In genomic region chr11:34881528-34881927, GRCm38 (mm10) we compare ENCODE assay signal across 8 mouse cellular contexts. TPM values are rescaled to one million over a fixed set of nuclear protein-coding genes. Genes with fewer than 3 reads are reported as not detected.
DNase-seq lines count a peak whose midpoint lies in the region; ATAC-seq and TF ChIP-seq lines count a peak whose summit lies in the region.

No protein-coding gene starts in this region.

- H3K27ac ChIP-seq in embryonic facial prominence, embryonic 11.5 days (replicated peaks; ENCODE audit: low read depth, low read length): no peak overlapping the region
- H3K27ac ChIP-seq in embryonic facial prominence, embryonic 10.5 days (replicated peaks): no peak overlapping the region
- H3K27ac ChIP-seq in liver, embryonic 14.5 days: no peak overlapping the region
- H3K27ac ChIP-seq in liver, embryonic 11.5 days (ENCODE audit: low read depth, low read length): no peak overlapping the region
- no peak overlapping the region for H3K27ac ChIP-seq in forebrain, postnatal 0 days (ENCODE audit: low read depth, low read length)
- H3K27ac ChIP-seq in midbrain, embryonic 15.5 days: no peak overlapping the region

- no peaks in the 10 kb centered on the region for H3K9me3 ChIP-seq in embryonic facial prominence, embryonic 11.5 days (replicated peaks; ENCODE audit: control insufficient read depth, low read length)
- H3K9me3 ChIP-seq in embryonic facial prominence, embryonic 10.5 days: no peaks in the 10 kb centered on the region
- no peaks in the 10 kb centered on the region for H3K9me3 ChIP-seq in liver, embryonic 14.5 days (ENCODE audit: control insufficient read depth, low read length)
- H3K9me3 ChIP-seq in liver, embryonic 11.5 days (ENCODE audit: control insufficient read depth, low read length): no peaks in the 10 kb centered on the region
- no peaks in the 10 kb centered on the region for H3K9me3 ChIP-seq in forebrain, postnatal 0 days (ENCODE audit: low read length)
- H3K9me3 ChIP-seq in midbrain, embryonic 15.5 days: no peaks in the 10 kb centered on the region

- no peak overlapping the region for H3K4me2 ChIP-seq in embryonic facial prominence, embryonic 11.5 days (ENCODE audit: low read depth, low read length)
- H3K4me2 ChIP-seq in liver, embryonic 14.5 days (ENCODE audit: low read depth): no peak overlapping the region
- H3K4me2 ChIP-seq in liver, embryonic 11.5 days: no peak overlapping the region
- H3K4me2 ChIP-seq in forebrain, postnatal 0 days (ENCODE audit: low read depth): no peak overlapping the region
- no peak overlapping the region for H3K4me2 ChIP-seq in midbrain, embryonic 15.5 days

- peak; percentile 66 for DNase-seq in embryonic facial prominence, embryonic 11.5 days (ENCODE audit: low spot score)
- no peak for DNase-seq in embryonic facial prominence, embryonic 10.5 days (ENCODE audit: low spot score)
- no peak for DNase-seq in liver, embryonic 14.5 days (ENCODE audit: low read depth in 3 of 3, low spot score in 3 of 3)
- no peak for DNase-seq in liver, embryonic 11.5 days (ENCODE audit: low spot score)
- peak; percentile 82 for DNase-seq in forebrain, postnatal 0 days
- no peak for DNase-seq in urinary bladder, postnatal 4 days (ENCODE audit: low spot score in 2 of 2)
- DNase-seq in spleen, postnatal 14 days (ENCODE audit: low spot score in 2 of 2): no peak

- no peaks in the 10 kb centered on the region for H3K27me3 ChIP-seq in embryonic facial prominence, embryonic 11.5 days (ENCODE audit: control insufficient read depth, insufficient read depth, low read length)
- 0 out of 2 replicates have a peak, but pooled peaks cover 12% of the 10 kb centered on the region for H3K27me3 ChIP-seq in embryonic facial prominence, embryonic 10.5 days (replicated peaks; ENCODE audit: low read depth, poor library complexity, severe bottlenecking)
- H3K27me3 ChIP-seq in liver, embryonic 14.5 days (ENCODE audit: control insufficient read depth, insufficient read depth, low read length): no peaks in the 10 kb centered on the region
- no peaks in the 10 kb centered on the region for H3K27me3 ChIP-seq in liver, embryonic 11.5 days (replicated peaks; ENCODE audit: control insufficient read depth, insufficient read depth, low read length)
- no peaks in the 10 kb centered on the region for H3K27me3 ChIP-seq in forebrain, postnatal 0 days (ENCODE audit: insufficient read depth, low read length)
- no peaks in the 10 kb centered on the region for H3K27me3 ChIP-seq in midbrain, embryonic 15.5 days (replicated peaks)

- H3K4me3 ChIP-seq in embryonic facial prominence, embryonic 11.5 days (ENCODE audit: low read depth, low read length): no peak overlapping the region
- no peak overlapping the region for H3K4me3 ChIP-seq in embryonic facial prominence, embryonic 10.5 days
- H3K4me3 ChIP-seq in liver, embryonic 14.5 days (ENCODE audit: insufficient read depth in 1 of 2, low read depth in 2 of 2, low read length in 2 of 2): no peak overlapping the region
- no peak overlapping the region for H3K4me3 ChIP-seq in liver, embryonic 11.5 days (ENCODE audit: low read depth, low read length)
- H3K4me3 ChIP-seq in forebrain, postnatal 0 days (ENCODE audit: low read depth, low read length): no peak overlapping the region
- no peak overlapping the region for H3K4me3 ChIP-seq in midbrain, embryonic 15.5 days

- TF ChIP-seq EP300 in liver, embryonic 14.5 days (IDR thresholded peaks at IDR 0.05; ENCODE audit: low read depth): no peak

- no peak; the same call in 1 of the 2 replicates for ATAC-seq in embryonic facial prominence, embryonic 11.5 days (replicated peaks; ENCODE audit: insufficient number of reproducible peaks, low FRiP score, low TSS enrichment, low read depth)
- no peak for ATAC-seq in liver, embryonic 14.5 days (ENCODE audit: insufficient read depth)
- ATAC-seq in liver, embryonic 11.5 days (replicated peaks; ENCODE audit: low FRiP score): no peak
- ATAC-seq in forebrain, postnatal 0 days: peak; percentile 93
- ATAC-seq in midbrain, embryonic 15.5 days (replicated peaks): 0 out of 2 replicates have a peak, but pooled peaks have one; percentile 70

- peak; percentile 35 for TF ChIP-seq CTCF in liver, embryonic 14.5 days (IDR thresholded peaks at IDR 0.05; ENCODE audit: low read depth)
- peak; percentile 90 for TF ChIP-seq CTCF in forebrain, postnatal 0 days (IDR thresholded peaks at IDR 0.05; ENCODE audit: low read depth)

- H3K36me3 ChIP-seq in embryonic facial prominence, embryonic 11.5 days (replicated peaks; ENCODE audit: control insufficient read depth, insufficient read depth, low read depth, low read length): no peaks in the 10 kb centered on the region
- no peaks in the 10 kb centered on the region for H3K36me3 ChIP-seq in embryonic facial prominence, embryonic 10.5 days (replicated peaks)
- no peaks in the 10 kb centered on the region for H3K36me3 ChIP-seq in liver, embryonic 14.5 days (replicated peaks; ENCODE audit: control insufficient read depth, insufficient read depth, low read depth)
- H3K36me3 ChIP-seq in liver, embryonic 11.5 days (ENCODE audit: control insufficient read depth, insufficient read depth, low read length): no peaks in the 10 kb centered on the region
- no peaks in the 10 kb centered on the region for H3K36me3 ChIP-seq in forebrain, postnatal 0 days (ENCODE audit: insufficient read depth)
- H3K36me3 ChIP-seq in midbrain, embryonic 15.5 days (replicated peaks): no peaks in the 10 kb centered on the region

- no peaks in the 10 kb centered on the region for H3K4me1 ChIP-seq in embryonic facial prominence, embryonic 11.5 days (ENCODE audit: control insufficient read depth, insufficient read depth, low read length)
- H3K4me1 ChIP-seq in embryonic facial prominence, embryonic 10.5 days: no peaks in the 10 kb centered on the region; the same call in 1 of the 2 replicates
- H3K4me1 ChIP-seq in liver, embryonic 14.5 days (replicated peaks; ENCODE audit: control insufficient read depth in 2 of 2, insufficient read depth in 2 of 2, low read length in 1 of 2): no peaks in the 10 kb centered on the region
- no peaks in the 10 kb centered on the region for H3K4me1 ChIP-seq in liver, embryonic 11.5 days (replicated peaks; ENCODE audit: control insufficient read depth, insufficient read depth, low read length)
- H3K4me1 ChIP-seq in forebrain, postnatal 0 days (ENCODE audit: insufficient read depth): no peaks in the 10 kb centered on the region
- H3K4me1 ChIP-seq in midbrain, embryonic 15.5 days: no peaks in the 10 kb centered on the region

- WGBS in embryonic facial prominence, embryonic 11.5 days: 46% methylated on average over 5 of the region's 5 CpGs
- 48% methylated on average over 5 of the region's 5 CpGs for WGBS in embryonic facial prominence, embryonic 10.5 days
- 34% methylated on average over 5 of the region's 5 CpGs for WGBS in liver, embryonic 14.5 days (ENCODE audit: insufficient replicate concordance)
- WGBS in liver, embryonic 11.5 days: 43% methylated on average over 5 of the region's 5 CpGs
- WGBS in forebrain, postnatal 0 days: 40% methylated on average over 5 of the region's 5 CpGs
- 50% methylated on average over 5 of the region's 5 CpGs for WGBS in midbrain, embryonic 15.5 days

- H3K9ac ChIP-seq in embryonic facial prominence, embryonic 11.5 days (replicated peaks; ENCODE audit: low read length): no peak overlapping the region
- no peak overlapping the region for H3K9ac ChIP-seq in liver, embryonic 14.5 days (replicated peaks)
- H3K9ac ChIP-seq in liver, embryonic 11.5 days (ENCODE audit: low read depth, low read length): no peak overlapping the region
- H3K9ac ChIP-seq in forebrain, postnatal 0 days: no peak overlapping the region
- H3K9ac ChIP-seq in midbrain, embryonic 15.5 days: no peak overlapping the region

RNA-seq across cellular contexts. Expression of gene Spdl1, which starts 48.1 kb away (rescaled TPM):
- polyA plus RNA-seq in embryonic facial prominence, embryonic 11.5 days (2014; fragmentation: Nextera tagmentation; extraction: Ambion mirVana): 32.7 and 36.8 TPM in 2 replicates
- 32.2 and 33.3 TPM in 2 replicates for polyA plus RNA-seq in embryonic facial prominence, embryonic 10.5 days (2016; fragmentation: Nextera tagmentation; extraction: Ambion mirVana)
- polyA plus RNA-seq in liver, embryonic 14.5 days (2012; rRNA removed): 6.0 and 12.6 TPM in 2 replicates
- 15.2 and 15.5 TPM in 2 replicates for polyA plus RNA-seq in liver, embryonic 14.5 days (2014; fragmentation: Nextera tagmentation; extraction: Ambion mirVana)
- polyA plus RNA-seq in liver, embryonic 11.5 days (2014; fragmentation: Nextera tagmentation; extraction: Ambion mirVana): 26.7 and 27.5 TPM in 2 replicates
- 2.0 and 3.7 TPM in 2 replicates for total RNA-seq in forebrain, postnatal 0 days (2014; rRNA removed)
- 1.2 and 1.4 TPM in 2 replicates for polyA plus RNA-seq in forebrain, postnatal 0 days (2015; fragmentation: Nextera tagmentation; extraction: Ambion mirVana)
- polyA plus RNA-seq in midbrain, embryonic 15.5 days (2015; fragmentation: Nextera tagmentation; extraction: Ambion mirVana): 3.4 and 3.5 TPM in 2 replicates

Comparison
In these comparisons a context has a peak if more than half of its experiments do, and no peak if none do; other contexts are left out.
1. DNase-seq: peak in embryonic facial prominence, embryonic 11.5 days (single experiment) and forebrain, postnatal 0 days (single experiment); none in embryonic facial prominence, embryonic 10.5 days (single experiment), liver, embryonic 14.5 days (0 of 3), liver, embryonic 11.5 days (single experiment), urinary bladder, postnatal 4 days (0 of 2) and spleen, postnatal 14 days (0 of 2).
2. ATAC-seq: peak in forebrain, postnatal 0 days (single experiment) and midbrain, embryonic 15.5 days (single experiment); none in embryonic facial prominence, embryonic 11.5 days (single experiment), liver, embryonic 14.5 days (single experiment) and liver, embryonic 11.5 days (single experiment).